Mouse (Mus musculus) liver, embryonic 11.5 days (tissue): ENCODE measurements around the gene Gpc2. TPM values are rescaled to one million over a fixed set of nuclear protein-coding genes. Genes with fewer than 3 reads are reported as not detected.

Experiments used
- polyA plus RNA-seq: library from polyadenylated mRNA; unstranded; fragments of >200 nt; fragmentation: Nextera tagmentation; extraction: Ambion mirVana; gene quantifications from 2 replicates; pipeline ENCODE4 v1.2.1, GENCODE M21; 2014

Gpc2 gene
- polyA plus RNA-seq, 1 experiment from 2014 or later: 2.7 TPM

Other genes with a start within 250 kb of the Gpc2 start
- gene Smok3c, start 226.8 kb downstream of the Gpc2 start, polyA plus RNA-seq: not detected in 2 replicates
- 15.8 and 18.0 TPM in 2 replicates for gene Zkscan1, start 194.9 kb downstream of the Gpc2 start, polyA plus RNA-seq
- gene Zscan21, start 163.1 kb downstream of the Gpc2 start, polyA plus RNA-seq: 33.9 TPM in 2 replicates
- 8.0 and 9.0 TPM in 2 replicates for gene Zfp113, start 124.3 kb downstream of the Gpc2 start, polyA plus RNA-seq
- gene Cops6, start 118.9 kb downstream of the Gpc2 start, polyA plus RNA-seq: 251 and 257 TPM in 2 replicates
- 11.3 and 14.2 TPM in 2 replicates for gene Ap4m1, start 108.0 kb downstream of the Gpc2 start, polyA plus RNA-seq
- gene Mcm7, start 107.6 kb downstream of the Gpc2 start, polyA plus RNA-seq: 308 and 341 TPM in 2 replicates
- gene Taf6, start 92.6 kb downstream of the Gpc2 start, polyA plus RNA-seq: 91.9 and 95.0 TPM in 2 replicates
- gene Cnpy4, start 92.5 kb downstream of the Gpc2 start, polyA plus RNA-seq: 36.0 and 38.7 TPM in 2 replicates
- gene Mblac1, start 85.7 kb downstream of the Gpc2 start, polyA plus RNA-seq: 5.8 and 6.3 TPM in 2 replicates
- gene Nxpe5, start 54.1 kb downstream of the Gpc2 start, polyA plus RNA-seq: not detected in 2 replicates
- gene Lamtor4, start 24.5 kb downstream of the Gpc2 start, polyA plus RNA-seq: 40.3 and 49.2 TPM in 2 replicates
- 6.8 and 7.2 TPM in 2 replicates for gene BC037034, start 16.0 kb downstream of the Gpc2 start, polyA plus RNA-seq
- 0.60 and 0.96 TPM in 2 replicates for gene Gal3st4, start 7.2 kb downstream of the Gpc2 start, polyA plus RNA-seq
- 0.05 and 0.12 TPM in 2 replicates for gene Gm43720, start within 50 bp of the Gpc2 start, polyA plus RNA-seq
- gene Stag3, start 235 bp upstream of the Gpc2 start, polyA plus RNA-seq: 7.1 and 8.1 TPM in 2 replicates
- 0.39 and 0.47 TPM in 2 replicates for gene Pvrig, start 62.0 kb upstream of the Gpc2 start, polyA plus RNA-seq
- gene Zfp157, start 161.5 kb upstream of the Gpc2 start, polyA plus RNA-seq: 16.1 TPM in 2 replicates